Mouse (Mus musculus) 3134 (cell line): Measurements from ENCODE around the gene Gm47969.

ENCODE experiments used
- DNase-seq: peaks from one replicate; pipeline ENCODE4 v3.0.0-alpha.2; 2011; ENCODE audit warnings: low spot score; ENCODE audit not compliant: insufficient read length; ENCODE audit errors: extremely low read depth

The Gm47969 gene

GRCm38 (mm10) chr1:83075526-83076189 is 30.9 kb downstream of the Gm47969 start:
- DNase-seq: no peak

- DNase-seq: no peak
These were observed 31.6 kb downstream of the Gm47969 start for GRCm38 (mm10) chr1:83076190-83076917.

- DNase-seq: no peak
These were observed 32.3 kb downstream of the Gm47969 start for GRCm38 (mm10) chr1:83077016-83077415.

- DNase-seq: no peak
These were observed 40.1 kb downstream of the Gm47969 start for GRCm38 (mm10) chr1:83084790-83085189.

GRCm38 (mm10) chr1:83091268-83091667 is 46.5 kb downstream of the Gm47969 start:
- no peak for DNase-seq
